Mouse (Mus musculus): ENCODE results near the gene Noxo1.
"Not testable (repeated sequence)": the region's sequence is repeated elsewhere in the genome, so short reads cannot be mapped to it uniquely, and the experiment has no call there.

Gene Noxo1

DNA sequence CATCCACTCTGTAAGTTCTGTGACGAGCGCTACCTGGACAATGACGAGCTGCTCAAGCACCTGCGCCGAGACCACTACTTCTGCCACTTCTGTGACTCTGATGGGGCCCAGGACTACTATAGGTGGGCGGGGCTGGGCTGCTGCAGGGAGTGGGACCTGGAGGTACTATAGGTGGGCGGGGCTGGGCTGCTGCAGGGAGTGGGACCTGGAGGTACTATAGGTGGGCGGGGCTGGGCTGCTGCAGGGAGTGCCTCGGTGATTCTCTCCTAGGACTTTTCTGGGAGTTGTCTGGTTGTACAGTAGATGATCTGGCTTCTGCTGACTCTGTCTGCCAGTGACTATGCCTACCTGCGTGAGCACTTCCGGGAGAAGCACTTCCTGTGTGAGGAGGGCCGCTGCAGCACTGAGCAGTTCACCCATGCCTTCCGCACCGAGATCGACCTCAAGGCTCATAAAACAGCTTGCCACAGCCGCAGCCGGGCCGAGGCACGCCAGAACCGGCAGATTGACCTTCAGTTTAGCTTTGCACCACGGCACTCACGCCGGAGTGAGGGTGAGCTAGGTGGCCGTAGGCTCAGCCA lies 18.4 kb upstream of the Noxo1 start:
- no peak for DNase-seq (ENCODE audit: low read depth)

DNA sequence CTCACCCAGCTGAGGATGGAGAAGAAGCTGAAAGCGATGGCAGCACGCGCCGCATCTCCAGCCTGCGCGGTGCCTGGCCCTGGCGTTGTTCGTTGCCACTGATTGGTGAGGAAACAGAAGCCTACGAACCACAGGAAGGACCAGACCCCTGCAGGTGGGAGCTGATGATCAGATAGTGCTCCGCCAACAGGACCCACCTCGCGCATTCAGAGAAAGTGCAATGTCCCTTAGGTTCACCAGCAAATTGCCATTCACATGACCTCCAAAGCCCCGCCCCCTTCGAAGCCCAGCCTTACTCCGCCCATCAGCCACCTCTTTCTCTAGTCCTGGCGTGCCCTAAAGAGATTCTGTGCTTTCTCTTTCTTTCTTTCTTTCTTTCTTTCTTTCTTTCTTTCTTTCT lies 9.5 kb upstream of the Noxo1 start:
- peak; percentile 65 for DNase-seq (ENCODE audit: low read depth)

DNA sequence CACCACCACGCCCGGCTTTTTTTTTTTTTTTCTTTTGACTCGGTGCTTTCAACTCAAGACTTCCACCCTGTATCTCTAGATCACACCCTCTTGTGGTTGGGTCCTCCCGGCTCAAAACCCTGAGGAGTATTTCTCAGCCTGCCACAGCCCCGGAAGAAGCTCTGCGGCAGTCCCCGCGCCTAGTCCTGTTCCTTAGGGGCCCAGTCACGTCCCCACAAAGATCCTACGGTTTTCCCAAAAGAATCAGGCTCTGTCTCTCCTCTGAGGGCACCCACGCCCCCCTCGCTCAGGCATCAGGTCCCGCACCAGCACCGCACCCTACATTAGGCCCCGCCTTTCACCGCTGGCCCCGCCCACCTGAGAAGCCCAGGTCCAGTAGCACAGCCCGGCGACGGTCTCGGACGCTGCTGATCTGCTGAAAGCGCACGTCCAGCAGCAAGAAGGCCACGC lies 8.9 kb upstream of the Noxo1 start:
- DNase-seq (ENCODE audit: low read depth): peak; percentile 78

DNA sequence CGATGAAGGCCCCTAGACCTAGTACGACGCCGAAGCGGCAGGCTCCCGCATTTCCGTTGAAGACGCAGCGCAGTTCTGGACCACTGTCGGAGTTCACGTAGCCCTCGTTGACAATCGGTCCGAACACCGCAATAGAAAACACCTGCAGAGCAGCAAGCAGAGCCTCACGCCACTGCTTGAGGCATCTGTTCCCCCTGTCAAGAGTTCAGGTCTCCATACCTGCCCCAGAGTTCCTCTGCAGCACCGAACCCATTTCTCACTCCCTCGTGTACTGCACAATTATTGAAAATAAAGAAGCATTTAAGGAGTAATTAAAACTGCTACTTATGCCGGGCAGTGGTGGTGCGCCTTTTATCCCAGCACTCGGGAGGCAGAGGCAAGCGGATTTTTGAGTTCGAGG lies 8.4 kb upstream of the Noxo1 start:
- DNase-seq (ENCODE audit: low read depth): no peak

DNA sequence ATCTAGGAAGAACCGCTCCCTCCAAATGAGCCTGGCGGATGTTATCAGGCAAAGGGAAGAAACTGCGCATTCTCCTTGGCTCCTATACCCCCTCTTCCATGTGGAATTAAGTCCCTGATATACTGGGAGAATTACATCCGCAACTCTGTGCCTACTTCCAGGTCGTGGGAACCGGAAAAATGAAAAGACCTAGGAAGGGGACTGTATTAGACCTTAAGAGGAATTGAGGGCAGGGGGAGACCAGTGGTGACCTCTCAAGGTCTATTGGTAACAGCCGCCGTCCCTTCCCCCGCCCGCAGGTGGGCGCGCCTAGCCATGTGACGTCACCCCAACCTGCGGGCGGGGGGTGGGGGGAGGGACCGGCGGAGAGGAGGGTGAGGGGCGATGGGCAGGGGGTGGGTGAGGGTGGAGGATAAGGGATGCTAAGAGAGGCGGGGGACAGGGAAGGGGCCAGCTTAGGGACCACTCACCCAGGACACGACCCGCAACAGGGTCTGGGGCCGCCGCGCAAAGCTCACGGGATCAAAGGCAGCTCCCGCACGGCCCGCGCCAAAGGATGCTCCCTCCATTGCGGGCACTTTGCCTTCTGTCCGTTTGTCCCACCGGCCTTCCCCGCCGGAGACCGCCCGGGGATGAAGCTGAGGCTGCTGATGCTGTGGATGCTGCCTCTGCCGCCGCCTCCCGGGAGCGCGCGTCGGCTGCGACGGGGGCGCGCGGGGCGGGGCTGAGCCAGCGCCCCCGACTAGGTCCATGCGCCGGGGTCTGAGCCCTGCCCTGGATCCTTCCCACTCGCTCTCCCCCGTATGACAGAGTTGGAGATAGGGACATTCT lies 6.6 kb upstream of the Noxo1 start, which contains the start of gene Syngr3:
Syngr3 (minus strand) TSS at position 705 of the 831 bp plus-strand sequence.
- no peak for DNase-seq (ENCODE audit: low read depth)

DNA sequence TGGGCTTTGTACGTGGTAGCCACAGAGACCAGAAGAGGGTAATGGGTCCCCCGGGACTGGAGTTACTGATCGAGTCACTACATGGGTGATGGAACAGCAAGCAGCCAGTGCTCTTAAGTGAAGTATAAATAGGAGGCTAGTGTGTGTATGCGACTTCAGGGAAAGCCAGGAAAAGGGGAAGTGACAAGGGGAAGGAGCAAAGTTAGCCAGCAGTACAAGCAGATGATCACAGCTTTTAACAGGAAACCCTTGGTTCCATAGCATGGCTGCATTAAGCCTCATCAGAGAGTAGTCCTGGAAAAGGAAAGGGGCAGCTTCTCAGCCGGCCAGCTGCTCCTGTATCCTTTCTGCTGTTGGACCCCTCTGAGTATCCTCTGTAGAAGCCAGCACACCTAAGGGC lies 3.6 kb upstream of the Noxo1 start:
- no peak for DNase-seq (ENCODE audit: low read depth)

DNA sequence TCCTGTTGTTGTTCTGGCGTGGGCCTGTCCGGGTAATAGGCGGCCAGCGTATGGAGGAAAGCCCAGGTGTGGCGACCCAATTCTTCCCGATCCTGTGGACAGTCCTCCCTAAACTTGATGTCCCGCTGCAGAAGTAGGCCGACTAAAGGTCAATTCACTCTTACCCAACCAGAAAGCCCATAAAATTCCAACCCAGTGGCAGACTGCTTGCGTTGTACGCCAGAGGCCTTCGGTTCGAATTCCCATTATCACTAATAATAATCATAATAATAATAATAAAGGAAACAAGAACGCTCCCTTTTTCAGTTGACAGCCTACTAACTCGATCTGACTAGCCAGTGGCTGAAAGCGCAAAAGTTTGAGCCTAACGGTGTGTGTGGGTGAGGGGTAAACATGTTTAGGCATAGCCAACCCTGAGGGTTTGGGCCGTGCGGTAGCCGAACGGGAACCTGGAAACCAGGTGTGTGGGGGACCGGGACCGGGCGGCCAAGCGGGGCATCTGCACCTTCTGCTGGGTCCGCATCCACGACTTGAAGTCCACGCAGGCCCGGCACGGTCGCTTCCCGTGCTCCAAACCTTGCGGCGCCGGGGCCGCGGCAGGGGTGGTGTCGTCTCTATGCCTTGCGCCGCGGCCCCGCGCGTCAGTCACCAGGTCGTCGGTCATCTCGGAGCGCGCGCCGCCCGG lies 566 bp upstream of the Noxo1 start:
- DNase-seq (ENCODE audit: low read depth): no peak

DNA sequence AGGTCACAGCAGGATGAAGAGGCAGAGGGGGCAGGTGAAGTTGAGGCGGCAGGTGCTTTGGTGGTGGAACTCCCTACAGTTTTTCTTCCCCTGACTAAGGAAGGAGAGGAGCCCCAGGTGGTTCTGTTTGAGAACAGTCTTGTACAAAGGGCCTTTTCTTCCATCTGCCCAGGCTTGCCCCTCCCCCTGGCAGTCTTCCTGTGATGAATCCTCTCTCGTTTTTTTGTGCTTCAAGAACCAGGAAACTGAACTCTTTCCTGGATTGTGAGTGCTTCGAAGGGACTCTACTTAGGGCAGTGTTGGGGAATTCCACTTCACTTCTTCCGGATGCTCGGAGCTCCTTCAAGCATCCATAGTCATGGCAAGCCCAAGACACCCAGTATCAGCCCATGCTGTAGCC lies 2.0 kb downstream of the Noxo1 start:
- no peak for DNase-seq (ENCODE audit: low read depth)

DNA sequence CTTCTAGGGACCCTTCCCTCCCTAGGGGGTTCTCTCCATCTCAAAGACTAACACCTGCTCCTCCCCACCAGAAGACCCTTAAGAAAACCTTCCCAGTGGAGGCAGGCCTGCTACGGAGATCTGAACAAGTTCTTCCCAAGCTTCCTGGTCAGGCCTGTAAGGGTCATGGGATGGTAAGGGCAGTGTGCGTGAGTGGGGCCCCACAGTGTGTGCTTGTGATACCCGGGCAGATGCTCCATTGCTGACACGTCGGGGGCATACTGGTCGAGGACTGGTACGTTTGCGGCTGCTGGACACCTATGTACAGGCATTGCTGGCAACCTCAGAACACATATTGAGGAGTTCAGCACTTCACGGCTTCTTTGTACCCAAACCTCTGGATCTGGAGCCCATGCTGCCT lies 2.7 kb downstream of the Noxo1 start:
- DNase-seq (ENCODE audit: low read depth): no peak

DNA sequence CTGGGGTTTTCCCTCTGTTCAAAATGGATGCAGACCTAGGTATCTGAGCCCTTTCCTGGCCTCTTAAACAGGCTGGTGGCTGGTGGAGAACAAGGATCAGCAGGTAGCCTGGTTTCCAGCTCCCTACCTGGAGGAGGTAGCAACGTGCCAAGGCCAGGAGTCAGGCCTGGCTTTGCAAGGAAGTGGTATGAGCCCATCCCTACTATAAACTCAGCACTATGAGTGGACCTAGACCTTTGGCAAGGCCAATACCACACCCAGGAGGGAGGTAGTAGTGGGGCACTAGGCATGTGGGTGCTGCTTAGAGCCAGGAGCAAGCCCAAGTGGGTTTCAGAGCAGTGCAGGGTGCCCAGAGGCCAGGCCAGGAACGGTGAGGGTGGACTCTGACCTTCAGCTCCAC lies 3.4 kb downstream of the Noxo1 start:
- DNase-seq (ENCODE audit: low read depth): no peak

DNA sequence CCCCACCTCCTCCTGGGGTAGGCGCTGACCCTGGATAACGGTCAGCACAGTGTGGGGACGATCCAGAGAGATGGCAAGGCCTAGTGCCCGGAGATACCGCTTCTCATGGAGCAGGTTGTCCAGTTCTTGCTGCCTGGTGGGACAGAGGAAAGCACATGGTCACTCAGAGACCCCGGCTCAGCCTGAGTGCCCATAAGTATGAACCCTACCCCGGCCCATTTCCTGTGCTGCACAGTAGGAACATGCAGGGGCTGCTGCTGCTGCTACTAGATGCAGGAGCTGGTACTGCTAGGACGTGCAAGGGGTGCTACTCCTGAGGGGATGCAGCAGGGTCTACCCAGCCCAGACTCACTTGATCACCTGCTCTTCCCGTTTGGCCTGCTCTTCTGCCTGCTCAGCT lies 5.2 kb downstream of the Noxo1 start:
- DNase-seq (ENCODE audit: low read depth): no peak

DNA sequence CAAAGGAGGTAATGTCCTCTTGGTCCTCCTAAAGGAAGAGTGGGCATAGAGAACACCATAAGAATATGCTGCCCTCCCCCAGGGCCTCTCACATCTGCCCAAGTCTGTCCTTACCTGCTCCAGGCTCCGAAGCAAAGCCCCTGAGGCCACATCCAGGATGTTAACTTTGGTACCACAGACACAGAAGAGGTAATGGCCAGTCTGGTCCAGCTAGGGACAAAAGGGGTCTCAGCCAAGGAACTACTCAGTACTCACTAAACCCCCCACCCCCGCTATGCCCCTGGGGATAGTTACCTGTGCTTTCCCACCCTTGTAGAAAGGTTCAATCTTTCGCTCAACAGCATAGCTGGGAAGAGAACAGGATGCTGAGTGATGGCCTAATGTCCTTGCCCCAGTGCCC lies 9.8 kb downstream of the Noxo1 start:
- no peak for DNase-seq (ENCODE audit: low read depth)

DNA sequence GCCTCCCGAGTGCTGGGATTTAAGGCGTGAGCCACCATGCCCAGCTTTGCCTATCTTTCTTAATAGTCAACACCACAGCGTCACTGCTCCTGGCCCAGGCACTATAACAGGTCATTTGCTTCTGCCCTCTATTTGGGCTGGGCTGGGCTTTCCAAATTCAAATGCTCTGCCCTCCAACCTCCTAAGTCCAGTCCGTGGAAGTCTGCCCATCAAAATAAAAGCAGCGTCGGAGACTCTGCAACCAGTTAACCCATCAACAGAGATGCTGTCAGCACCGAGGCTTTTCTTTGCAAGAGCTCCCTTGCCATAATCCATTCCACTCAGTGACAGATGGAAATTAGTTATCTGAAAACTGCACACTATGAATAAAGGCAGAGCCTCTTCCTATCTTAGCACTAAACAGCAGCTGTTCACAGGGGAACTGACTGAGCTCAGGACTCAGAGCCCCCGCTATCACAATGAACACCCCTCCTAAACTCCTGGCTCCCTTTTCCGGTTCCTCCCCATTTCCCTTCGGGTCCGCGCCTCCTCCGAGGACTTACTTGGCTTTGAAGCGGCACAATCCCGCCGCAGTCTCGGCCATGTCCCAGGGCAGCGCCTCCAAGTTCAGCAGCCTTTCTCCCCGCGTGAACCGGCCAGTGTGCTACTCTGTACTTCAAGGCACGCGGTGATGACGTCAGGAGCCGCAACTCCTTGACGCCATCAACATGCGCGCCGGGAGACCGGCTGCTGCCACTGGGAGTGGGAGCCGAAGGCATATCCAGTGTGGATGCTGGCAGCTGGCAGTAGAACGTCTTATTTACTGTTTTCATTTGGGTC lies 11.2 kb downstream of the Noxo1 start, which contains the start of gene Tbl3:
Tbl3 (minus strand) TSS at position 679 of the 819 bp plus-strand sequence.
- DNase-seq (ENCODE audit: low read depth): peak; percentile 94

DNA sequence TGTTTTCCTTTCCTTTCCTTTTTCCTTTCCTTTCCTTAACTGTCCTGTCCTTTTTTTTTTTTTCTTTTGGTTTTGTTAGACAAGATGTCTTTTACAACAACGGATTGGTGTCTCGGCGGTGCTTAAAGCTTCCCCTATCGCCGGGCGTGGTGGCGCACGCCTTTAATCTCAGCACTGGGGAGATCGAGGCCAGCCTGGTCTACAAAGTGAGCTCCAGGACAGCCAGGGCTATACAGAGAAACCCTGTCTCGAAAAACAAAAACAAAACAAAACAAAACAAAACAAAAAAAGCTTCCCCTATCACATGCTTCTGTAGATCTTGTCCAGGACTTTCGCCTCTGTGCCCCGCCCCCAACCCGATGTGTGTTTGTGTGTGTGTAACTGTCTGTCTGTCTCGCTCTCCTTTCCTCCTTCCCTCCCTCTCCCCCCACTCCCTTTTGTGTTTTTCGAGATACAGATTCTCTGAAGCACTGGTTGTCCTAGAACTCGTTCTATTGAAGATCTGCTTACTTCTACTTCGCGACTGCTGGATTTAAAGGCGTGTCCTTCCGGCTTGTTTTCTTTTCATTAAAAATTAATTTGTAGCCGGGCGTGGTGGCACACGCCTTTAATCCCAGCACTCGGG lies 11.9 kb downstream of the Noxo1 start:
- peak; percentile 49 for DNase-seq (ENCODE audit: low read depth)

DNA sequence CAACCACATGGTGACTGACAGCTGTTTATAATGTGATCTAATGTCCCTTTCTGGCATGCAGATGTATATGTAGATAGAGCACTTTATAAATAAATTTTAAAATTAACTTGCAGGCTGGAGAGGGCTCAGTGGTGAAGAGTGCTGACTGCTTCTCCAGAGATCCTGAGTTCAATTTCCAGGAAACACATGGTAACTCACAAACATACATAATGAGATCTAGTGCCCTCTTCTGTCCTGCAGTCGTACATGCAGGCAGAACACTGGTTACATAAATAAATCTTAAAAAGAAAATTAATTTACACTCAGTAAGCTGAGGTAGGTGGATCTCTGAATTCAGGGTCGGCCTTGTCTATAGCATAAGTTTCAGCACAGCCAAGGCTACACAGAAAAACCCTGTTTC lies 12.6 kb downstream of the Noxo1 start:
- peak; percentile 78 for DNase-seq (ENCODE audit: low read depth)

DNA sequence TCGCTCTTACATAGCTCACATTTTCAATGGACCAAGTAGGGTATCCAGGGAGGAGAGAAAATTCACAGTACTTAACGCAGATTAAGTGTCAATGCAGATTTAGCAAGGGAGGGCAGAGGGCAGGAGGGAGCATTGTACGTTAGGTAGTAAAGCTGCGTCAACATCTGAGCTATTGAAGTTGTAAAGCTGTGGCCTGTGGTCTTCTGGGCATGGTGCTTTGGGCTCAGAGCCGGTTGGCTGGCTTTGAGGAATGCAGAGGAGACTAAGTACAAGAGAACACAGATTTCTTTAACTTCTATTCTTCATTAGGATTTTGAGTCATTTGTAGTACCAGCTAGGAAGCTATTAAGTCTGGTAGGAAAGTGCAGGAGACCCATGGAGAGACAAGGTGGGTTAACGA lies 19.5 kb downstream of the Noxo1 start:
- no peak for DNase-seq (ENCODE audit: low read depth)

DNA sequence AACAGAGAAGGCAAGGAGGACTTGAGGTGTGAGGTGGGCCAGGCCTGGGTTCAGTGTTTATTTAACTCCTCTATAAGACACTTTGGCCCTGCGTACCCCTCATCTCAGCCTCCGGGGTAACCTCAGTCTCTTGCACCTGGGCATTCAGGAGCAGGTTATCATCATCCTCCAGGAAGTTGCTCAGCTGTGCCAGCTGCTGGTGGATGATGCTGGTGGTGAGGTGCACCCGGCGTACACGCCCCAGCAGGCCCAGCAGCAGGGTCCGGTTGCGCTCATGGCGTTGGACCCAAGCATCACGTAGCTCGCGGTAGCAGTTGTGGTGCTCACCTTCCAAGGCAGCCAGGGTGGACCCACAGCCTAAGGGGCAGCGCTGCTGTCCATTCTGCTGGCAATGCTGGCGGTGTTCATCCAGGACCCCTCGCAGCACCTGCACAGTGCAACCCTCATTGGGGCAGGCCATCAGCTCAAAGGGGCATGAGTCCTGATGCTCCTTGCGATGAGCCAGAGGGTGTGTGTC lies 20.2 kb downstream of the Noxo1 start:
- no peak for DNase-seq (ENCODE audit: low read depth)

DNA sequence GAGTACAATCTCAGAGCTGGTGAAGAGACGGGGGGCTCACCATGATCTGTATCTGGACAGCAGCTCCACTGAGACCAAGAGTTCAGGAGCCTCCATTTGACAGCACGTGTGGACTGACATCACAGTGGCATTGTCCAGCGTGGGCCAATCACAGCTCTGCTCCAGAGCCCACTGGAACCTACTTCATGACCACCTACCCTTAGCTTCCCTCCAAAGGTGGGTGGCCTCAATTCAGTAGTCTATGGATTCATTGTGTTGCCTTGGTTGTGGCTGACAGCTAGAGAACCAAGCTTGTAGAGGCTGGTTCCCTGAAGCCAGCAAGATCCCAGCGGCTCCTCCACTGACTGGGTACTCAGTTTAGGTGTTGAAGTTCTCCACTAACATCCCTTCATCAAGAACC lies 21.9 kb downstream of the Noxo1 start, which contains the start of the genes Rnf151 and Rps2:
Rnf151 (minus strand) TSS at position 121 of the 400 bp plus-strand sequence.
Rps2 (plus strand) TSS at position 174 of the 400 bp plus-strand sequence.
- no peak for DNase-seq (ENCODE audit: low read depth)

DNA sequence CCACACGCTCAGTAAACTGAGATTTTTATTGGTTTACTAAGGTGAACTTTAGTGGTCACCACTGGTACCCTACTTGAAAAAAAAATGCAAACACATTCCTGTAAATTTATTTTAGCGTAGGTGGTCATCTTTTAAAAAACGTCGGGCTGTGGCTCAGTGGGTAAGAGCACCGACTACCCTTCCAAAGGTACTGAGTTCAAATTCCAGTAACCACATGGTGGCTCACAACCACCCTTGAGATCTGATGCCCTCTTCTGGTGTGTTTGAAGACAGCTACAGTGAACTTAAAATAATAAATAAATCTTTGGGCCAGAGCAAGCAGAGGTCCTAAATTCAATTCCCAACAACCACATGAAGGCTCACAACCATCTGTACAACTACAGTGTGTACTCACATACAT lies 22.9 kb downstream of the Noxo1 start:
- DNase-seq (ENCODE audit: low read depth): not testable (repeated sequence)

DNA sequence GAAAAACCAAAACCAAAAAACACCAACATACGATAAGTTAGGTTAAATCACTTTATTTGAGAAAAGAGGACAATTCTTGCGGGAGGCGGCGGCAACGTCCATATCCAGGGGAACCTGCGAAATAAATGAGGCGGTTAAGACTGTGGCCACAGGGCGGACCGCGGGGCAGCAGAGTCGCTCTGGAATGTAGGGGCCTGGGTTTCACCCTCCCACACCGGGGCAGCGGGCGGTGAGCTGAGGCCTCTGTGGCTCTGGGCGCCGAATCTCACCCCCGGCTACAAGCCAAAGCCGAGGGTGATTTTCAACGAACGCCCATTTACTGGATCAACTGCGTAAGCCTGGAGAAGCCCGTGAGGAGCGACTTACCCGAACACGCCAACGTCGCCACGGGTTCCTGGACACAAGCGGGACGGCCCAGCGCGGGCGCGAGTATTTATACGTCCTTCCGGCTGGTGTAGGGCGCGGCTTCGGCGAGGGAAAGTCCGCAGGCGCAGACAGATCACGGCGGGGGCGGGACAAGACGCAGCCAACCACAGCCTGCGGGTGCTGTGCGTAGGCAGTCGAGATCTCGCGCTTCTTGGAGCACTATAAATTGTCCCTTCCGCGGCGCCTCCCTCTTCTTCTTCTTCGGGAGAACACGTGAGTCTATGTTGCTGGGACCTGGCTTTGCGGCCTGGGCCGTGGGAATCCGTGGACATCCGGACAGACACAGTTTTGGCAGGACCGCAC lies 23.6 kb downstream of the Noxo1 start:
- DNase-seq (ENCODE audit: low read depth): peak; percentile 98

DNA sequence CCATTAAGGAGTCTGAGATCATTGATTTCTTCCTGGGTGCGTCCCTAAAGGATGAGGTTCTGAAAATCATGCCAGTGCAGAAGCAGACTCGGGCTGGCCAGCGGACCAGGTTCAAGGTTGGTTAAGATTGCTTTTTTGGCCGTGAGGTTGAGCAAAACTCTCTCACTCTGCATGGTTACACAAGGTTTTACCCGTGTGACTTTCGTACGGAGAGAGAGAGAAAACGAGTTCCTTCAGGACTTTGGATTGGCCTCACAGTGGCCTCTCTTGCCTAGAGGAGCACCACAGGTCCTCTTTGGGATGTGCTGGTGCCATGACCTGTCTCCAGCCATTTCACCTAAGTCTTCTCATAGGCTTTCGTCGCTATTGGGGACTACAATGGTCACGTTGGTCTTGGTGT lies 24.6 kb downstream of the Noxo1 start:
- peak; percentile 53 for DNase-seq (ENCODE audit: low read depth)

Data from naive thymus-derived CD4-positive, alpha-beta T cell, adult 2 months (primary cell).